Mouse (Mus musculus) myocyte (in vitro differentiated cells): Measurements from ENCODE around the gene Gm38431.

ENCODE experiments used
- E2F4 ChIP-seq: IDR thresholded peaks from one replicate; pipeline ENCODE4 v1.6.1; 2011; ENCODE audit warnings: mild to moderate bottlenecking, control low read depth, moderate library complexity; ENCODE audit not compliant: insufficient read depth
- MYOD1 ChIP-seq, 3 experiments: IDR thresholded peaks; one replicate each; pipeline ENCODE4 v1.6.1; 2011; ENCODE audit warnings: control low read depth in 2 of 3, low read depth in 2 of 3, mild to moderate bottlenecking in 2 of 3, moderate library complexity in 1 of 3; ENCODE audit not compliant: insufficient read length in 2 of 3, control insufficient read depth in 1 of 3
- SRF ChIP-seq: IDR thresholded peaks from one replicate; pipeline ENCODE4 v1.6.1; 2011; ENCODE audit warnings: low read depth; ENCODE audit not compliant: control insufficient read depth, insufficient read length

- no peak for TF ChIP-seq E2F4
- no peak for TF ChIP-seq MYOD1 (IDR thresholded peaks at IDR 0.05; ENCODE audit: control insufficient read depth in 1 of 3, insufficient read length in 2 of 3, low read depth in 2 of 3)
- no peak for TF ChIP-seq SRF
These were observed 22.4 kb upstream of the Gm38431 start for GRCm38 (mm10) chr9:21114190-21114589.
